Mouse (Mus musculus) bone marrow, adult 2 months (tissue): Measurements from ENCODE around the gene Ccnd1.

Source experiments
- CTCF ChIP-seq: fragments of 200-500 bp; IDR thresholded peaks from 2 replicates; pipeline ENCODE4 v1.5.1; 2011; ENCODE audit warnings: low read length, control low read depth; ENCODE audit not compliant: control insufficient read depth, insufficient read depth
- POLR2A ChIP-seq: fragments of 200-500 bp; IDR thresholded peaks from 2 replicates; pipeline ENCODE4 v1.6.1; 2011; ENCODE audit warnings: low read depth, mild to moderate bottlenecking, control low read depth, low read length, borderline replicate concordance; ENCODE audit not compliant: control insufficient read depth

DNA sequence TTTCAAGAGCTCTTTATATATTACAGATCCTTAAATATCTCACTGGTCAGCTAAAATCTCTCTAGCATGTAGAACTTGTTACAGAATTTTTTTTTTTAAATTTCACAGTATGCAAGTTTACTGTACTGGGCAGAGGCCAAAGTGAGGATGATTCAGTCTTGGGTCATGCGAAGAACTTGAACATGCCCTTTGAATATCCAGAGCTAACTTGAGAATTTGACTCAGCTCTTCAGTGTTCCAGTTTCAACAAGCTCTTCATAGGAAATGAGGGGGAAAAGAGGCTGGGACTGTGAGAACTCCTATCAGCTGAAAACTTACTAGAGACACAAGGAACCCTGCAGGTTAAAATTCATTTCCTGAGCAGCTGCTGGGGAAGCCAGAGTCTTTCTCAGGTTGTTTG is 24.2 kb upstream of the Ccnd1 start:
- TF ChIP-seq CTCF (no peak), POLR2A (no peak)
